Mouse (Mus musculus): ENCODE measurements around the gene Fkbp15. TPM values are rescaled to one million over a fixed set of nuclear protein-coding genes. Genes with fewer than 3 reads are reported as not detected.

The Fkbp15 gene
- polyA plus RNA-seq, 1 experiment from 2014 or later = 23.0 TPM

DNA sequence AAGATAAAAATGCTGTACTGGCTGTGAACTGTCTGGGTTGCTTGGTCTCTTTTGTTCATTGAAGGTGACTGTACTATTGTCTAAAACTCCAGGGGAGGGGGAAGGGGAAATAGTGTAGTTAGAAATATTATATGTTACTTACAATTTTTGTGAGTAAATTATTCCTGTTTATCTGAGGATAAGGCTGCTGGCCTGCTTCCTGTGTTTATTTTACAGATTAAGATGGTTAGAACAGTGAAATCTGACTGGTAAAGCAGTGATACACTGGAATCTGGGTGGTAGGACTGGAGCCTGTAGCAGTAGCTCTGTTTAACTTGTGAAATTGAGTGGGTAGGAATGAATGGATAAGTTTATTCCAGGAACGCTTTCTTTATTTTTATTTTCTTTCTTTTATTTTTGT lies 1.6 kb upstream of the Fkbp15 start:
- WGBS = 96% methylated on average over 1 of the region's 1 CpGs
- Histone ChIP-seq H3K4me1 (ENCODE audit: control insufficient read depth, insufficient read depth, low read length) (peaks cover 17% of the 10 kb centered on the region), H3K9me3 (ENCODE audit: control insufficient read depth, low read length) (no peaks in the 10 kb centered on the region), H3K4me3 (replicated peaks; ENCODE audit: low read depth, low read length) (peak overlapping the region; percentile 78; the same call in 1 of the 2 replicates), H3K27me3 (ENCODE audit: control insufficient read depth, insufficient read depth, low read length) (no peaks in the 10 kb centered on the region), H3K9ac (replicated peaks; ENCODE audit: low read length) (no peak overlapping the region), H3K4me2 (ENCODE audit: low read length) (peak overlapping the region; percentile 69), H3K36me3 (ENCODE audit: control insufficient read depth, insufficient read depth, low read length) (no peaks in the 10 kb centered on the region), H3K27ac (replicated peaks; ENCODE audit: low read depth, low read length) (no peak overlapping the region)
- ATAC-seq (ENCODE audit: low FRiP score, low TSS enrichment) (no peak), DNase-seq (no peak)

DNA sequence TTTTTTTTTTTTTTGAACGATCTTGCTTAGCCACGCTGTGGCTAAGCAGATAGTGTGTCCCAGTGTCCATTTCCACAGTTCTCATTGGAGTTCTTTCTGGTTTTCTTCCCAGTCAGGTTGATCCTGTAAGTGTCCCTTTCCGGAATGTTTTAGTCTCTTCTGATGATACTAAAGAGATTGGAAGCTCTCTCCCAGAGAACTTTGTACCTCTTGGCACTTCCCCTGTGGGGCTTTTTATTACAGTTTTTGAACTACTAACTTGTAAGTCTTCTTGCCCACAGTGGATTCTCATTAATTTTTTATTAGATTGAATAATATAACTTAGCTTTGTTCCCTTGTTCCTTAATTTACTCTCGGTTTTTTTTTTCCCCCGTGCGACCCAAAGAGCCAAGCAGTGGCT lies 1.2 kb upstream of the Fkbp15 start:
- H3K36me3 ChIP-seq (ENCODE audit: control insufficient read depth, insufficient read depth, low read length) = no peaks in the 10 kb centered on the region
- DNase-seq (no peak), ATAC-seq (ENCODE audit: low FRiP score, low TSS enrichment) (no peak)
- H3K4me2 ChIP-seq (ENCODE audit: low read length) = peak overlapping the region; percentile 69
- H3K4me1 ChIP-seq (ENCODE audit: control insufficient read depth, insufficient read depth, low read length) = peaks cover 17% of the 10 kb centered on the region
- no peaks in the 10 kb centered on the region for H3K9me3 ChIP-seq (ENCODE audit: control insufficient read depth, low read length)
- H3K27ac ChIP-seq (replicated peaks; ENCODE audit: low read depth, low read length) = no peak overlapping the region
- WGBS = 46% methylated on average over 6 of the region's 6 CpGs
- no peak overlapping the region for H3K9ac ChIP-seq (replicated peaks; ENCODE audit: low read length)
- peak overlapping the region; percentile 78; the same call in 1 of the 2 replicates for H3K4me3 ChIP-seq (replicated peaks; ENCODE audit: low read depth, low read length)
- H3K27me3 ChIP-seq (ENCODE audit: control insufficient read depth, insufficient read depth, low read length) = no peaks in the 10 kb centered on the region

DNA sequence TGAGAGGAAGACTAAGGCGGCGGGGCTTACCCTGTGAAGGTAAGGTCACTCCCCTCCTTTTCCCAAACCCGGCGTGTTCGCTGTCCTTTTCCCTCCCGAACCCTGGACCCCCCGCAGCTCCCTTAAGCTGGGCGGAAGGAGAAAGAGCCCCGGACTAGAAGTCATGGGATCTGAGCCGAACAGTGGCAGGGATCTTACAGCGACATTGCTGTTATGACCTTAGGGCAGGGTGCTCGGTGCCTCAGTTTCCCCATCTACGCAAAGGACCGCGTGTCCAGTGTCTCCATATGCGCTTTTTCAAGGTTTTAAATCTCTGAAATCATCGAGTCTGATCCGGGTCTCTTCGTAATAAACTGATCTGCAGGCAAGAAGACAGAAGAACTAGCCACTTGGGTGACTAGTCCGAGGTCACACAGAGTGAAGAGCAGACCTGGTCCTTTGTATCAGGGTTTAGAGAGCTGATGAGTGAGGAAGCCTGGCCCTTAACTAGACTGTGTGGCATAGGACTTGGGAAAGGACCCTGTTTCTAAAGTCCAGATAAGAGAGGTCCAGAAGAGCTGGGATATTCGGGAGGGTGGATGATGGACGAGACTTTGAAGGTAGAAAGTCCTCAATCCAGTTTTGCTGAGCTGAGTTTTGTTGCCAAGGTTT lies 582 bp upstream of the Fkbp15 start:
- Histone ChIP-seq H3K36me3 (ENCODE audit: control insufficient read depth, insufficient read depth, low read length) (no peaks in the 10 kb centered on the region), H3K4me2 (ENCODE audit: low read length) (peak overlapping the region; percentile 69), H3K4me1 (ENCODE audit: control insufficient read depth, insufficient read depth, low read length) (peaks cover 17% of the 10 kb centered on the region), H3K9me3 (ENCODE audit: control insufficient read depth, low read length) (no peaks in the 10 kb centered on the region), H3K4me3 (replicated peaks; ENCODE audit: low read depth, low read length) (peak overlapping the region; percentile 78), H3K27me3 (ENCODE audit: control insufficient read depth, insufficient read depth, low read length) (no peaks in the 10 kb centered on the region), H3K9ac (replicated peaks; ENCODE audit: low read length) (peak overlapping the region; percentile 67), H3K27ac (replicated peaks; ENCODE audit: low read depth, low read length) (peak overlapping the region; percentile 61; the same call in 1 of the 2 replicates)
- WGBS = under 1% methylated on average over 22 of the region's 22 CpGs
- DNase-seq (no peak), ATAC-seq (ENCODE audit: low FRiP score, low TSS enrichment) (no peak; the same call in 1 of the 2 replicates)

DNA sequence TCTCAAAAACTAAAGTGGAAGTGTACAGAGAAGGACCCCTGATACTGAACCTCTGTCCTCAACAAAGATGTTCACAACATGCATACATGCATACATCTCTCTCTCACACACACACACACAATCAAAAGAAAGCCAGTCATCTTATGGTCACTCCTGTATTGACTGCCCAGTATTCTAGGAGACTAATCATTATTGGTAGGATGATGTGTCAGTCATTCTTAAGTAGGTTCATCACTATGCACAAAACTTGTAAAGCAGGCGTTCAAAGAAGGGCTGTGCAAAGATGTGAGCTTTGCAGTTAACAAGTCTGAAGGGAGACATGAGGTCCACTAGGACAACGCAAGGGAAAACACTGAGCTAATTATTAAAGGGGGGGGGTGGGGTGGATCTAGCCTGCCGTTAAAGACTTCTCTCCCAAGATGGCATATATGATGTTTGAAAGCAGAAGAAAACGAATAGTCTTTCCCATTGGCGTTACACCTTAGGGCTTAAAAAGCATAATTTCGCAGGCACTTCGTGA lies 1.0 kb downstream of the Fkbp15 start:
- Histone ChIP-seq H3K4me1 (ENCODE audit: control insufficient read depth, insufficient read depth, low read length) (peaks cover 17% of the 10 kb centered on the region), H3K4me3 (replicated peaks; ENCODE audit: low read depth, low read length) (peak overlapping the region; percentile 78), H3K4me2 (ENCODE audit: low read length) (peak overlapping the region; percentile 68), H3K27ac (replicated peaks; ENCODE audit: low read depth, low read length) (no peak overlapping the region), H3K36me3 (ENCODE audit: control insufficient read depth, insufficient read depth, low read length) (0 out of 2 replicates have a peak, but pooled peaks cover 2% of the 10 kb centered on the region), H3K9me3 (ENCODE audit: control insufficient read depth, low read length) (no peaks in the 10 kb centered on the region), H3K9ac (replicated peaks; ENCODE audit: low read length) (peak overlapping the region; percentile 67), H3K27me3 (ENCODE audit: control insufficient read depth, insufficient read depth, low read length) (no peaks in the 10 kb centered on the region)
- no peak for DNase-seq
- no peak for ATAC-seq (ENCODE audit: low FRiP score, low TSS enrichment)
- 49% methylated on average over 7 of the region's 7 CpGs for WGBS

DNA sequence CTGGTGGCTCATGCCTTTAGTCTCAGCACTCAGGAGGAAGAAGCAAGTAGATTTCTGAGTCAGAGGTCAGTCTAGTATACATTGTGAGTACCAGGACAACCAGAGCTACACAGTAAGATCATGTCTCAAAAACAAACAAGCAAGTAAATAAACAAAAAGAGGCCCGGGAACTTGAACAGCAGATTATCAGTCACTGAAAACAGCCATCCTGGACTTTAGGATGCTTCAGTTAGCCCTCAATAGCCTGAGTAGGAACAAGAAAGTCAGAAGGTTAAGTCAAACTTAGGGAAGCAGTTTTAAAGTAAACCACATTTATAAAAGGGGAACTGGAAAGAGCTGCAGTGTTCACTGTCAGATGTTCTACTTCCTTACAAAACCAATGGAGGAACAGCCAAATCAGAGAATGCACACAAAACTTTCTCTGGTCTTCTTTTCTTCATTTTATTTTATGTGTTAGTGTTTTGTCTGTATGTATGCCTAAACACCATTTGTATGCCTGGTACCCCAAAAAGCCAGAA lies 2.7 kb downstream of the Fkbp15 start:
- Histone ChIP-seq H3K36me3 (ENCODE audit: control insufficient read depth, insufficient read depth, low read length) (0 out of 2 replicates have a peak, but pooled peaks cover 2% of the 10 kb centered on the region), H3K9ac (replicated peaks; ENCODE audit: low read length) (no peak overlapping the region), H3K27ac (replicated peaks; ENCODE audit: low read depth, low read length) (no peak overlapping the region), H3K9me3 (ENCODE audit: control insufficient read depth, low read length) (no peaks in the 10 kb centered on the region), H3K4me1 (ENCODE audit: control insufficient read depth, insufficient read depth, low read length) (peaks cover 17% of the 10 kb centered on the region), H3K4me2 (ENCODE audit: low read length) (no peak overlapping the region), H3K27me3 (ENCODE audit: control insufficient read depth, insufficient read depth, low read length) (no peaks in the 10 kb centered on the region), H3K4me3 (replicated peaks; ENCODE audit: low read depth, low read length) (no peak overlapping the region)
- ATAC-seq (ENCODE audit: low FRiP score, low TSS enrichment) = no peak
- no peak for DNase-seq
- 94% methylated on average over 1 of the region's 1 CpGs for WGBS

- Histone ChIP-seq H3K27me3 (ENCODE audit: control insufficient read depth, insufficient read depth, low read length) (no peaks in the 10 kb centered on the region), H3K4me2 (ENCODE audit: low read length) (no peak overlapping the region), H3K9me3 (ENCODE audit: control insufficient read depth, low read length) (no peaks in the 10 kb centered on the region), H3K36me3 (ENCODE audit: control insufficient read depth, insufficient read depth, low read length) (peaks cover 19% of the 10 kb centered on the region), H3K9ac (replicated peaks; ENCODE audit: low read length) (no peak overlapping the region), H3K4me3 (replicated peaks; ENCODE audit: low read depth, low read length) (no peak overlapping the region), H3K27ac (replicated peaks; ENCODE audit: low read depth, low read length) (no peak overlapping the region), H3K4me1 (ENCODE audit: control insufficient read depth, insufficient read depth, low read length) (no peaks in the 10 kb centered on the region)
- DNase-seq = no peak
- 98% methylated on average over 2 of the region's 2 CpGs for WGBS
- no peak for ATAC-seq (ENCODE audit: low FRiP score, low TSS enrichment)
Observed at GRCm38 (mm10) chr4:62349371-62349770, 11.0 kb downstream of the Fkbp15 start.

- Histone ChIP-seq H3K27ac (replicated peaks; ENCODE audit: low read depth, low read length) (no peak overlapping the region), H3K4me1 (ENCODE audit: control insufficient read depth, insufficient read depth, low read length) (no peaks in the 10 kb centered on the region), H3K27me3 (ENCODE audit: control insufficient read depth, insufficient read depth, low read length) (no peaks in the 10 kb centered on the region), H3K9me3 (ENCODE audit: control insufficient read depth, low read length) (no peaks in the 10 kb centered on the region), H3K4me3 (replicated peaks; ENCODE audit: low read depth, low read length) (no peak overlapping the region), H3K36me3 (ENCODE audit: control insufficient read depth, insufficient read depth, low read length) (peaks cover 27% of the 10 kb centered on the region), H3K9ac (replicated peaks; ENCODE audit: low read length) (no peak overlapping the region), H3K4me2 (ENCODE audit: low read length) (no peak overlapping the region)
- DNase-seq = no peak
- ATAC-seq (ENCODE audit: low FRiP score, low TSS enrichment) = no peak
- 85% methylated on average over 2 of the region's 2 CpGs for WGBS
Observed at GRCm38 (mm10) chr4:62348329-62348705, 12.0 kb downstream of the Fkbp15 start.

DNA sequence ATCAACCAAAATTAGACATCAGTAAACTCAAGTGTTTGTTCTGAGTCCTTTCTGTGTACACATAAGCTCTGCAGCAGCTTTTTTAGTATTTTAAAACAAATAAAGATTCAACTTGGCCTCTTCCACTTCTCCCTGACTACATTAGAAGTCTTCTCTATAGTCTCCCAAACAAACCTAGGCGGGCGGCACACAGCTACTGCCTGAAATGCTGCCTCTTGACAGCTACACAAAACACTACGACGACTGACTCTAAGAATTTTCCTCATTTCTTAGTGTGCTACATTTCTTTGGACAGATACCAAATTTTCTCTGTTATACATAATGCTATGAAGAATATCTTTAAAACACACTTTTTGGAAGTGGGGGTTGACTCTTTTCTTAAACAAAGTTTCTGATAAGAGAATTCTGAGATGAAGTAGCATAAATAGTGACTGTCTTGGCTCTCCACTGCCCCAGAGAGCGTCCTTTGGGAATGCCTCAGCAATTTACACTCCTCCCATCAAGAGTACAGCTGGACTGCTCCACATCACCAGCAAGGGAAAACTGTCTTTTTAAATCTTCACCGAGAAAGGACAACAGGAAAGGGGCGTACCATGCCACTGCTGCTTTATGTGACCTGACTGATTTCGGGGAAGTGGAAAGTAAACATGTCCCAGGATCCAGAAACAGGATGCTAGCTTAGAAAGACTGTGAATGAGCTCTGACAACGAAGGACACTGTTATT lies 12.6 kb downstream of the Fkbp15 start:
- Histone ChIP-seq H3K4me2 (ENCODE audit: low read length) (no peak overlapping the region), H3K27me3 (ENCODE audit: control insufficient read depth, insufficient read depth, low read length) (no peaks in the 10 kb centered on the region), H3K4me3 (replicated peaks; ENCODE audit: low read depth, low read length) (no peak overlapping the region), H3K9me3 (ENCODE audit: control insufficient read depth, low read length) (no peaks in the 10 kb centered on the region), H3K4me1 (ENCODE audit: control insufficient read depth, insufficient read depth, low read length) (no peaks in the 10 kb centered on the region), H3K27ac (replicated peaks; ENCODE audit: low read depth, low read length) (no peak overlapping the region), H3K36me3 (ENCODE audit: control insufficient read depth, insufficient read depth, low read length) (peaks cover 27% of the 10 kb centered on the region), H3K9ac (replicated peaks; ENCODE audit: low read length) (no peak overlapping the region)
- DNase-seq (no peak), ATAC-seq (ENCODE audit: low FRiP score, low TSS enrichment) (no peak)
- WGBS = 84% methylated on average over 9 of the region's 9 CpGs

Data from midbrain, embryonic 14.5 days (tissue).